Mouse (Mus musculus): ENCODE measurements at regions not wholly inside any gene's neighbourhood (a gene's known extent, or its start where the extent isn't known, plus 50 kb on each side); places are given as distances from the start of the nearest gene placed in this dataset.

DNA sequence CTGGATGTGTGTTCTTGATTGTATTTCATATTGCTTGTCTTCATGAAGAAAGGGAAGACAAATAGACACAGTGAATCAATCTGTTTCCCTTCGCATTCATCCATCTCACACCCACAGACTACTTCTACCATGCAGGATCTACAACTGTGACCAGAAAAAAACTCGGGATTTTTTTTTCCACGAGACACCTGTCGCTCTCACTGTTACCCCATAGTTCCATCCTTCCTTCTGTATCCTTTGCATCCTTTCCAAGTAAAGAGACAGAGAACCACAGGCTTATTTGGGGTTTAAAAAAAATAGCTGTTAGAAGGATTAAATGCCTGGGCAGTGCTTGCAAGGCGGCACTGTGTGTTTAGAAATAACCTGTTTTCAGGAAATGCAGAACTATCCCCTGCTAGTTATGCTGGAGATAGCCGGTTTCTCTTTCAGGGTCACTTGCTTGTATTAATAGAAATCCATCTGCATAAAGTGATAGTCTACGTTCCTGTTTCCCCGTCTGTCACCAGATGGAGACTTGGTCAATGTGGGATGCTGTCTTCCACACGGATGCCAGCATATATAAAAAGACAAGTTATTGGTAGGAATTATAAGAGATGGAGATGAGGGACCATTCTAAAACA, 144.2 kb upstream of the Stmnd1 start:
- TF ChIP-seq CTCF (IDR thresholded peaks at IDR 0.05; ENCODE audit: borderline replicate concordance, control insufficient read depth, extremely low read depth, insufficient read depth, low read length, poor library complexity) (no peak), POLR2A (IDR thresholded peaks at IDR 0.05; ENCODE audit: control insufficient read depth, extremely low read depth, insufficient read depth, low read length, poor library complexity) (no peak)
- no peak overlapping the region for H3K4me3 ChIP-seq (ENCODE audit: control insufficient read depth, insufficient read depth, low read length)
- WGBS: 91% methylated on average over 9 of the region's 9 CpGs

GRCm38 (mm10) chr13:46123446-46123845, 150.1 kb upstream of the Stmnd1 start:
- TF ChIP-seq CTCF (IDR thresholded peaks at IDR 0.05; ENCODE audit: borderline replicate concordance, control insufficient read depth, extremely low read depth, insufficient read depth, low read length, poor library complexity) (no peak), POLR2A (IDR thresholded peaks at IDR 0.05; ENCODE audit: control insufficient read depth, extremely low read depth, insufficient read depth, low read length, poor library complexity) (no peak)
- no peaks in the 10 kb centered on the region for H3K36me3 ChIP-seq (ENCODE audit: control insufficient read depth, insufficient read depth, low read length)
- DNase-seq: no peak
- no peak overlapping the region for H3K4me3 ChIP-seq (ENCODE audit: control insufficient read depth, insufficient read depth, low read length)
- whole genome bisulfite sequencing: 83% methylated on average over 3 of the region's 3 CpGs
- no peaks in the 10 kb centered on the region for H3K27me3 ChIP-seq (ENCODE audit: control insufficient read depth, insufficient read depth, low read length)
- no peaks in the 10 kb centered on the region for H3K4me1 ChIP-seq (replicated peaks; ENCODE audit: control insufficient read depth, insufficient read depth, low read length)
- no peak overlapping the region for H3K27ac ChIP-seq (ENCODE audit: control insufficient read depth, insufficient read depth, low read length)

More for the DNA sequence above, 144.2 kb upstream of the Stmnd1 start:
- Histone ChIP-seq H3K36me3 (ENCODE audit: control insufficient read depth, insufficient read depth, low read length) (no peaks in the 10 kb centered on the region), H3K27me3 (ENCODE audit: control insufficient read depth, insufficient read depth, low read length) (no peaks in the 10 kb centered on the region), H3K4me1 (replicated peaks; ENCODE audit: control insufficient read depth, insufficient read depth, low read length) (no peaks in the 10 kb centered on the region), H3K27ac (ENCODE audit: control insufficient read depth, insufficient read depth, low read length) (no peak overlapping the region)
- no peak for DNase-seq

DNA sequence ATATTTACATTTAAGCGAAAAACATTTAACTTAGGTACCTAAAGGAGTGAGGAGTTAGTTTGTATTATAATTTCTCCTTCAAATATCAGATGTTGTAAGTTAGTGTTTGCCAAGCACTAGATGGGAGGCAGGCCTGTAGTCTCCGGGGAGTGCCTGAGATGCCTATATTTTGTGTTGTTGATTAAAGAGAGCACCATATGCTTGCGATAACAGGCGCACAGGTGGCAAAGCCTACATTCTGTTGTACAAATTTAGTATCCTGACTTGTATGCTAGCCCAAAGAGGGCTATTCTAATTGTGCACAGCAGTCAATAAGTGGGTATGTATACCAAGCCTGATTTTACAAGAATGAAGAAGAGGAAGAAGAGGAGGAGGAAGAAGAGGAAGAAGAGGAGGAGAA, 151.8 kb upstream of the Atxn1 start:
- Histone ChIP-seq H3K4me3 (ENCODE audit: control insufficient read depth, insufficient read depth, low read length) (no peak overlapping the region), H3K27me3 (ENCODE audit: control insufficient read depth, insufficient read depth, low read length) (no peaks in the 10 kb centered on the region), H3K4me1 (replicated peaks; ENCODE audit: control insufficient read depth, insufficient read depth, low read length) (no peaks in the 10 kb centered on the region), H3K27ac (ENCODE audit: control insufficient read depth, insufficient read depth, low read length) (no peak overlapping the region), H3K36me3 (ENCODE audit: control insufficient read depth, insufficient read depth, low read length) (no peaks in the 10 kb centered on the region)
- DNase-seq: no peak
- TF ChIP-seq CTCF (IDR thresholded peaks at IDR 0.05; ENCODE audit: borderline replicate concordance, control insufficient read depth, extremely low read depth, insufficient read depth, low read length, poor library complexity) (no peak), POLR2A (IDR thresholded peaks at IDR 0.05; ENCODE audit: control insufficient read depth, extremely low read depth, insufficient read depth, low read length, poor library complexity) (no peak)
- WGBS: 95% methylated on average over 4 of the region's 4 CpGs

DNA sequence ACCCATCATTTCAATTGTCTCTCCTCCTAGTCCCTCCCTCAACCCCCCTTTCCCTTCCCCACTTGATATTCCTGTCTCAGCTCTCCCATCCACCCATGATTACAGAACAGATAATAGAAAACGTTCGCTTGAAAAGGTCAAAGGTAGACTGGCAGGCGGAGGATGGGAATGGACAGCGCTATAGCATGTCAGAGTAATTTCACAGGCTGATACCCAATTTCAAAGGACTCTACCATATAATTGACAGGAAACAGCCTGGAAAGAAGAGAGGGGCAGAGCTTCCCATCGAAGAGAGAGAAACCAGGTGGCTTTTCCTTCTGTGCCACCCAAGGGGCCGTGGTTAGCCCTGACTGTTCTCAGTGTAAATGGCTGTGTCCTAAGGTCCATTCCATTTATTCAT, 140.2 kb upstream of the Atxn1 start:
- DNase-seq: no peak
- Histone ChIP-seq H3K4me1 (replicated peaks; ENCODE audit: control insufficient read depth, insufficient read depth, low read length) (no peaks in the 10 kb centered on the region), H3K27ac (ENCODE audit: control insufficient read depth, insufficient read depth, low read length) (no peak overlapping the region), H3K27me3 (ENCODE audit: control insufficient read depth, insufficient read depth, low read length) (no peaks in the 10 kb centered on the region), H3K36me3 (ENCODE audit: control insufficient read depth, insufficient read depth, low read length) (no peaks in the 10 kb centered on the region), H3K4me3 (ENCODE audit: control insufficient read depth, insufficient read depth, low read length) (no peak overlapping the region)
- TF ChIP-seq CTCF (IDR thresholded peaks at IDR 0.05; ENCODE audit: borderline replicate concordance, control insufficient read depth, extremely low read depth, insufficient read depth, low read length, poor library complexity) (no peak), POLR2A (IDR thresholded peaks at IDR 0.05; ENCODE audit: control insufficient read depth, extremely low read depth, insufficient read depth, low read length, poor library complexity) (no peak)
- 79% methylated on average over 6 of the region's 6 CpGs for WGBS

GRCm38 (mm10) chr13:46098621-46099020, 133.8 kb upstream of the Atxn1 start:
- Histone ChIP-seq H3K4me3 (ENCODE audit: control insufficient read depth, insufficient read depth, low read length) (no peak overlapping the region), H3K27me3 (ENCODE audit: control insufficient read depth, insufficient read depth, low read length) (no peaks in the 10 kb centered on the region), H3K36me3 (ENCODE audit: control insufficient read depth, insufficient read depth, low read length) (no peaks in the 10 kb centered on the region), H3K27ac (ENCODE audit: control insufficient read depth, insufficient read depth, low read length) (no peak overlapping the region), H3K4me1 (replicated peaks; ENCODE audit: control insufficient read depth, insufficient read depth, low read length) (no peaks in the 10 kb centered on the region; the same call in 1 of the 2 replicates)
- 83% methylated on average over 7 of the region's 7 CpGs for WGBS
- DNase-seq: no peak
- no peak for TF ChIP-seq POLR2A (IDR thresholded peaks at IDR 0.05; ENCODE audit: control insufficient read depth, extremely low read depth, insufficient read depth, low read length, poor library complexity)
- no peak for TF ChIP-seq CTCF (IDR thresholded peaks at IDR 0.05; ENCODE audit: borderline replicate concordance, control insufficient read depth, extremely low read depth, insufficient read depth, low read length, poor library complexity)

DNA sequence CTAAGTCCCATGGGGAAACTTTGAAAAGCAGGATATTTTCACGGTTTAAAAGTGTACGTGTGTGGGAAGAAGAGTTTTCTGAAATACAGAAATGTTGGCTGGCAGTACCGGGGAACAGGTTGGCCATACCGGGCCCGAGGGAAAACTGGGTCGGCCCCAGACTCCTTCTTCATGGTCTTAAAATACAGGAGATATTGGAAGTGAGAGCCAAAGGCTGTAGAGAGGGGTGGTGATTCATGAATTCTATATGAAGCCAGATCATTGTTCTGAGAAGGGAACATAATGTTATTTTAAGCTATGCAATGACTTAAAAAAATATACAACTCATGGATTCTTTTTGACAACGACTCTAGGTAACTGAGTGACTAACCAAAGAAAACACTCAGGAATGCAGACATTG, 133.3 kb upstream of the Atxn1 start:
- Histone ChIP-seq H3K4me3 (ENCODE audit: control insufficient read depth, insufficient read depth, low read length) (no peak overlapping the region), H3K27me3 (ENCODE audit: control insufficient read depth, insufficient read depth, low read length) (no peaks in the 10 kb centered on the region), H3K36me3 (ENCODE audit: control insufficient read depth, insufficient read depth, low read length) (no peaks in the 10 kb centered on the region), H3K27ac (ENCODE audit: control insufficient read depth, insufficient read depth, low read length) (no peak overlapping the region), H3K4me1 (replicated peaks; ENCODE audit: control insufficient read depth, insufficient read depth, low read length) (no peaks in the 10 kb centered on the region; the same call in 1 of the 2 replicates)
- WGBS: 91% methylated on average over 7 of the region's 7 CpGs
- TF ChIP-seq CTCF (IDR thresholded peaks at IDR 0.05; ENCODE audit: borderline replicate concordance, control insufficient read depth, extremely low read depth, insufficient read depth, low read length, poor library complexity): no peak
- no peak for DNase-seq

DNA sequence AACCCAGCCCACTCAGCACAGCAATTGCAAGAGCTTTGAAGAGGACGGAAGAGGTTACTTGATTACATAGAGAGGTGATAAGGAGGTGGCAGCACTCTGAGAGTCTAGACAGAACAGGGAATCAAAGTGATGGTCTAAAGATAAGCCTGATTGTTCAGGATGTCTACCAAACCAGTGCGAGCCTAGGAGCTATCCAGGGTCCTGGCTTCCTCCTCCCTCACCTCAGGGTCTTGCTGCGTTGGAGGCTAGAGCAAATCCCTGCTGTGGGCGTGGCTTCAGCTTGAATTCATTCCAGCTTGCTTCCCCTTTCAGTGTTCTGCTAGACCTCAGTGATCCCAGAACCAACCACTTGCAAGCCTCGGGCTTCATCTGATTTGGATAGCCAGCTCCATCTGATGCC, 132.2 kb upstream of the Atxn1 start:
- no peak for TF ChIP-seq POLR2A (IDR thresholded peaks at IDR 0.05; ENCODE audit: control insufficient read depth, extremely low read depth, insufficient read depth, low read length, poor library complexity)
- TF ChIP-seq CTCF (IDR thresholded peaks at IDR 0.05; ENCODE audit: borderline replicate concordance, control insufficient read depth, extremely low read depth, insufficient read depth, low read length, poor library complexity): no peak
- Histone ChIP-seq H3K36me3 (ENCODE audit: control insufficient read depth, insufficient read depth, low read length) (no peaks in the 10 kb centered on the region), H3K4me3 (ENCODE audit: control insufficient read depth, insufficient read depth, low read length) (no peak overlapping the region), H3K27ac (ENCODE audit: control insufficient read depth, insufficient read depth, low read length) (no peak overlapping the region), H3K4me1 (replicated peaks; ENCODE audit: control insufficient read depth, insufficient read depth, low read length) (no peaks in the 10 kb centered on the region; the same call in 1 of the 2 replicates), H3K27me3 (ENCODE audit: control insufficient read depth, insufficient read depth, low read length) (no peaks in the 10 kb centered on the region)
- 3% methylated on average over 5 of the region's 5 CpGs for WGBS
- peak; percentile 11 for DNase-seq
